Mouse (Mus musculus) lung, postnatal 25 days (tissue): ENCODE results near the gene Rom1.
"Not testable (repeated sequence)": the region's sequence is repeated elsewhere in the genome, so short reads cannot be mapped to it uniquely, and the experiment has no call there.

ENCODE experiments used
- DNase-seq: peaks from one replicate; pipeline ENCODE4 v3.0.0; 2022; ENCODE audit warnings: low spot score

Gene Rom1

GRCm38 (mm10) chr19:8929224-8930088 lies at the start of gene Rom1, which contains the start of gene Eml3:
TSS of gene Rom1 (minus strand) at chr19:8929356.
TSS of gene Eml3 (plus strand) at chr19:8929552.
- peak; percentile 94 for DNase-seq

GRCm38 (mm10) chr19:8976535-8976934 lies 47.4 kb upstream of the Rom1 start:
- DNase-seq = peak; percentile 73

DNA sequence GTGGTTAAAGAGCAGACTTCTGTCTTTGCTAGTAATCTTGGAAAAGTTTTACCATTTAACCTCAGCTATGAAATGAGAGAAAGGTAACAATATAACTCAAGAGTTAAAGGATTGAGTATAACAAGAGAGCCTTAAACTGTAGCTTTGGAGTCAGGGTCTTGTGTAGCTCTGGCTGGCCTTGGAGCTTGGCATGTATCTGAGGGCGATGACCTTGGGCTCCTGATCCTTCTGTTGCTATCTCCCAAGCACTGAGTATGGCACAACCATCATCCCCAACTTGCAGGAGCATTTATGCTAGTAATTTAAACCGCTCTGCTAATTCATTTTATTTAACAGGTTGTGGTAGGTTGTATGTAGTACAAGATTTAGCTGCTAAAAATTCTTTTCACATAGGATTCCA lies 46.3 kb upstream of the Rom1 start:
- DNase-seq = no peak

- no peak for DNase-seq
These were observed 45.5 kb upstream of the Rom1 start for GRCm38 (mm10) chr19:8974638-8975037.

DNA sequence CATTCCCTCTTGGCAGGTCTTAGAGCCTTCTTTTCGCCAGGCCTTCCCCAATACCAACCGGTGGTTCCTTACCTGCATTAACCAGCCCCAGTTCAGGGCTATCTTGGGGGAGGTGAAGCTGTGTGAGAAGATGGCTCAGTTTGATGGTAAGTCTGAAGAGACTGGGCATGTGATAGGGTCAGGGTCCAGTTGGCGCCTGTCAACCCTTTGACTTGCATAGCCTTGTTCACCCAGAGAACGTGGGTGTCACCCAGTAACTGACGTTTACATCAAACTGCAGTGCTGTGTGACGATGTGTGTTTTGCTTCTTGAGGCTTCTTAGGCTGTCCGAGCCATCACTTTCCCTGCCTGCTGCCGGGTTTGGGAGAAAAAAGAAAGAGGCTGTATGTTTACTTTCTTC lies 43.3 kb upstream of the Rom1 start:
- DNase-seq = not testable (repeated sequence)

DNA sequence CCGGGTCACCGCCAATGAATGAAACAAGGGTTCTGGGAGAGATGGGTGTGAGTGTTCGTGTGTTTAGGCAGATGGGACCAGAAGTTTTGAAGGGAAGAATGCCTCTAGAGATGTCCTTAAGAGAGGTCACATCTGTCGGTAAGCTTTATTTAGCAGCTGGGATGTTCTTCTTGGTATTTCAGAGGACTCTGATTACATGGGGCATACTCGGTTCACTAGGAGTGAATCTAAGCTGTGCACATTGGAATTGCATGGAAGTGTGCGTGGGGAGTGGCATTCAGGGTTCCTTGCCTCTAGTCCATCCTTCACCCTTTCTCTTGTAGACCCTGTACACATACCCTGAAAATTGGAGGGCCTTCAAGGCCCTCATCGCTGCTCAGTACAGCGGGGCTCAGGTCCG lies 38.7 kb upstream of the Rom1 start:
- DNase-seq = no peak

GRCm38 (mm10) chr19:8967373-8967743 lies 38.2 kb upstream of the Rom1 start:
- no peak for DNase-seq

DNA sequence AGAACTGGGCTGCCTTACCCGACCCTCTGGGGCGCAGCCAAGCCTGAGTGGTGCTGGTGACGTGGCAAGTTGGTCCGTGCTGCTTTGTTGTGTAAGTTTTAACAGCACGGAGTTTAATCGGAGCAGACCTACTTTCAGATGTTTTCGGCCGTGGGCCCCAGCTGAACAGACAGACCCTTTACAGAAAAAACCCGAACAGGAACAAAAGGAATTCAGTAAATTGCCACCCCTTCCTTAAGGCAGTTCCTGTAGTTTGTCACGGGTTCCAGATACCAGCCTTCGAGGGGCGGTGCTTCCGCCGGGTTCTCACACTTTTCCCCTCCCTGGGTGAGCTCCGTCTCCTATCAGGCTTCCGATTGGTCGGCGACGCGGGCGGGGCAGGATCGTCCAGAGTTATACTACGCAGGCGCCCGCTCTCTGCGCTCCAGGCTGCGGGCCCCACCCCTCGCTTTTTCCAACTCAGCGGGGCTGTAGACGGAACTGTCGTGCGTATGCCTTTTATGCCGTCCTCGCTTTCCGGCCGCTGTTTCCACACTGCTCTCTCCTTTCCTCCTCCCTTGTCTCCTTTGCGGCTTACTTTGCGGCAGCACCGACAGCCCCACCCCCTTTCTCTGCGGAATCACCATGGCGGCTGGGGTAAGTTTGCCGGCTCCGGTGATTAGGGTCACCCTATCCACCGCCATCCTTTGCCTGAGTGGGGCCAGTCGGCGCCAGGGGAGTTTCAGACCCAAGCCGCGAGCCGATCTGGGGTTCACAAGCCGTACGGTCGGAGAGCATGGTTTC lies 37.6 kb upstream of the Rom1 start, which contains the start of gene Eef1g:
Gene Eef1g, plus strand, starts transcription at position 452 of the 783 bp plus-strand sequence.
- peak; percentile 100 for DNase-seq

GRCm38 (mm10) chr19:8966198-8966589 lies 37.0 kb upstream of the Rom1 start:
- DNase-seq = peak; percentile 59

DNA sequence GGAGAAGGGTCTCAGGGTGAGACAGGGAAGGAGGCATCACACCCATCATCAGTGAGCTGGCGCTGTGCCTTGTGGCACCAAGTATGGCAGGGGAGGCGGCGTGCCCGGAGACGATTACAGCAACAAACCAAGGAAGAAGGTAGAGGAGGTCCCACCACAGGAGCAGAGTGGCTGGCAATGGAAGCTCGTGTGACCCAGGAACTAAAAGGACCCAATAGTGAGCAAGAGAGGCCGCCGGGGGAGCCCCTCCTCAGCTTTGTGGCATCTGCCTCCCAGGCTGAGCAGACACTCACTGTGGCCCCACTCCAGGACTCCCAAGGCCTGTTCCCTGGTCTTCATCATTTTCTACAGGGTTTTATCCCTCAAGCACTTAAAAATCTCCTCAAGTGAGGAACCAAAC lies 36.6 kb upstream of the Rom1 start:
- DNase-seq = no peak

GRCm38 (mm10) chr19:8965075-8965474 lies 35.9 kb upstream of the Rom1 start:
- DNase-seq = no peak

GRCm38 (mm10) chr19:8962256-8962655 lies 33.1 kb upstream of the Rom1 start:
- DNase-seq = no peak

DNA sequence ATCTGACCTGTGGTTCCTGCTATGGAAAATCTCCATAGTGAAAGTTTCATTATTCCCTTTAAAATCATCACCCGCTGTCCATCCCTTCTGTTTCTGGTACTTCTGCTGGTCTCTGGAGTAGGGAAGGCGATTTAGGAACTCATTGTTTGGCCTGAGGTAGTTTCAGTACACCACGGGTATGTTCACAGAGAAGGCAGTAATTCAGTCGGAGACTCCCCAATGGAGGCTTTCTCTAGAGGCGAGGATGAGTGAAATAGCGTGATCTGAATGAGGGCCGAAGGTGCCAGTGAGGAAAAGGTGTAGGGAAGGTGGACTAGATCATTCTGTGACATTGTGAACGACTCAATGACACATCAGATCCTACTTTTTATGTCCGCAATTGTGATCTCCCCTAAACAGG lies 25.0 kb upstream of the Rom1 start:
- no peak for DNase-seq

GRCm38 (mm10) chr19:8953135-8954039 lies 24.2 kb upstream of the Rom1 start, which contains the start of gene Tut1:
TSS of gene Tut1 (plus strand) at chr19:8953847.
- peak; percentile 96 for DNase-seq

DNA sequence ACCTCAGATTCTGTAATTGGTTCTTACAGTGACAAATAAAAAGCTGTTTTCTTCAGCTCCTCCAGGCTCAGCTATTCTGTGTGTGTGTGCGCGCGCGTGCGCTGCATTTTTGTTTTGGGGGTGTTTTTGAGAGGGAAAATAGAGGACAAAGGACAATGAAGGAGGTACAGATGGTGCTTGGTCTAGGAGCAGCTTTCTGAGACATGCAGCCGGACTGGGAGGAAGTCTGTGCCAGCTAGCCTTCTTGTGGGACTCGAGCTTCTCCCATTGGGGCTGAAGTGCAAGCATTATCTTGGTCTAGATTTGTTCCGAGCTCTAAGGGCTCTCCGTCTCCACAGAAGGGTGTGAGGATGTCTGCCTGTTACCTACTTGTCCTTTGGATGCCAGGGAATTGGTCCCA lies 23.1 kb upstream of the Rom1 start:
- no peak for DNase-seq

GRCm38 (mm10) chr19:8950190-8950589 lies 21.0 kb upstream of the Rom1 start:
- DNase-seq = no peak

DNA sequence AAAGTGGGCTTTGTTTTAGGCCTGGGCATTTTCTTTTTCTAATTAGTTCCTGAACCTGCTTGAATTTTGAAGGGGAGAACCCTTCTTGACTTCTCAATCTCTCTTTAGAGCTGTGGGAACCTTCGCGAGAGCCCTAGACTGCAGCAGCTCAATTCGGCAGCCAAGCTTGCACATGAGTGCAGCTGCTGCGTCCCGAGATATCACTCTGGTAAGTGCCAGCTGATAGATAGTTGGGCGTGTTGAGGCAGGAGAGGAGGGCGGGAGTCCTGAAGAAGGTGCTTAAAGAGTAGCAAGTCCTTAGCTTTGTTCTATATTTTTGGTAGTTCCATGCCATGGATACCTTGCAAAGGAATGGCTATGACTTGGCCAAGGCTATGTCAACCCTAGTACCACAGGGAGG lies 17.8 kb upstream of the Rom1 start:
- DNase-seq = no peak

- no peak for DNase-seq
These were observed 16.1 kb upstream of the Rom1 start for GRCm38 (mm10) chr19:8945251-8945650.

DNA sequence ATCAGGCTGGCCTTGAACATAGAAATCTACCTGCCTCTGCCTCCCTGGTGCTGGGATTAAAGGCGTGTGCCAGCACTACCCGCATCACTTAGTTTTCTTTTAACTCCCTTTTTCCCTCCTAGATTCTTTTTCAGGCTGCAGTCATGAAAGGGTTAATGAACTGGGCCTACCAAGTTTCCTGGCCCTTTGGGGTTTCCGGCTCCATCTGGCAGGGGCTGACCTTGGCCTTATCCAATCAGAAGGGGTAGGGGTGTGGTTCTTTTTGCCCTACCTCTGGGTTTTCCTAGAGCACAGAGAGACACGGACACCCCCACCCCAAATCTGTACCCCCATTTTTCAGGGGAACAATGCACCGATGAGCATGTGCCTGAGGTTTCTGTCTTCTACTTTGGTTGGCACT lies 15.6 kb upstream of the Rom1 start:
- peak; percentile 66 for DNase-seq

GRCm38 (mm10) chr19:8944062-8944461 lies 14.9 kb upstream of the Rom1 start:
- no peak for DNase-seq

- DNase-seq = no peak
These were observed 13.9 kb upstream of the Rom1 start for GRCm38 (mm10) chr19:8943047-8943446.
